Mouse (Mus musculus) NIH3T3 (cell line): ENCODE measurements around the gene Traf3.

ENCODE experiments used
- DNase-seq: peaks from one replicate; pipeline ENCODE4 v3.0.0-alpha.2; 2012; ENCODE audit warnings: low read depth

The Traf3 gene

GRCm38 (mm10) chr12:111203076-111203475 lies 36.9 kb downstream of the Traf3 start:
- DNase-seq, result no peak

GRCm38 (mm10) chr12:111203945-111204344 lies 37.8 kb downstream of the Traf3 start:
- DNase-seq, result no peak

- DNase-seq, result no peak
Measured at GRCm38 (mm10) chr12:111207641-111208040, 41.5 kb downstream of the Traf3 start.

GRCm38 (mm10) chr12:111211729-111212128 lies 45.6 kb downstream of the Traf3 start:
- no peak for DNase-seq

- no peak for DNase-seq
Measured at GRCm38 (mm10) chr12:111218867-111219266, 52.7 kb downstream of the Traf3 start.

- no peak for DNase-seq
Measured at GRCm38 (mm10) chr12:111225197-111225780, 59.1 kb downstream of the Traf3 start.

- no peak for DNase-seq
Measured at GRCm38 (mm10) chr12:111227410-111227809, 61.2 kb downstream of the Traf3 start.

- DNase-seq, result no peak
Measured at GRCm38 (mm10) chr12:111228488-111228887, 62.3 kb downstream of the Traf3 start.

GRCm38 (mm10) chr12:111230793-111231192 lies 64.6 kb downstream of the Traf3 start:
- no peak for DNase-seq

- no peak for DNase-seq
Measured at GRCm38 (mm10) chr12:111233798-111234197, 67.6 kb downstream of the Traf3 start.

- no peak for DNase-seq
Measured at GRCm38 (mm10) chr12:111234383-111234782, 68.2 kb downstream of the Traf3 start.

- no peak for DNase-seq
Measured at GRCm38 (mm10) chr12:111235631-111236030, 69.5 kb downstream of the Traf3 start.

- DNase-seq, result no peak
Measured at GRCm38 (mm10) chr12:111237611-111238188, 71.5 kb downstream of the Traf3 start.

- DNase-seq, result no peak
Measured at GRCm38 (mm10) chr12:111238345-111238744, 72.2 kb downstream of the Traf3 start.

GRCm38 (mm10) chr12:111238778-111239177 lies 72.6 kb downstream of the Traf3 start:
- peak; percentile 64 for DNase-seq

GRCm38 (mm10) chr12:111239930-111240329 lies 73.8 kb downstream of the Traf3 start:
- no peak for DNase-seq

- DNase-seq, result no peak
Measured at GRCm38 (mm10) chr12:111241916-111242315, 75.7 kb downstream of the Traf3 start.

GRCm38 (mm10) chr12:111242346-111242745 lies 76.2 kb downstream of the Traf3 start:
- no peak for DNase-seq

- no peak for DNase-seq
Measured at GRCm38 (mm10) chr12:111243733-111244132, 77.6 kb downstream of the Traf3 start.

GRCm38 (mm10) chr12:111245070-111245469 lies 78.9 kb downstream of the Traf3 start:
- DNase-seq, result no peak

GRCm38 (mm10) chr12:111246808-111247464 lies 80.8 kb downstream of the Traf3 start:
- DNase-seq, result no peak

- peak; percentile 46 for DNase-seq
Measured at GRCm38 (mm10) chr12:111249095-111249494, 82.9 kb downstream of the Traf3 start.

GRCm38 (mm10) chr12:111250116-111250515 lies 83.9 kb downstream of the Traf3 start:
- no peak for DNase-seq

GRCm38 (mm10) chr12:111251227-111251626 lies 85.1 kb downstream of the Traf3 start:
- DNase-seq, result no peak
